Mouse (Mus musculus) kidney, adult 2 months (tissue): ENCODE measurements at regions not wholly inside any gene's neighbourhood (a gene's known extent, or its start where the extent isn't known, plus 50 kb on each side); places are given as distances from the start of the nearest gene placed in this dataset.

Experiments used
- DNase-seq: peaks from one replicate; pipeline ENCODE4 v3.0.0; 2021
- H3K27ac ChIP-seq: fragments of 200-500 bp; 2 replicates; pipeline ENCODE4 v1.5.1; 2012; ENCODE audit warnings: low read depth, low read length, control low read depth, inconsistent platforms; ENCODE audit not compliant: insufficient read depth
- H3K27me3 ChIP-seq: fragments of 200-500 bp; replicated peaks from 2 replicates; pipeline ENCODE4 v1.6.1; 2012; ENCODE audit warnings: mild to moderate bottlenecking, moderate library complexity, low read length, inconsistent platforms; ENCODE audit not compliant: control insufficient read depth, insufficient read depth
- H3K36me3 ChIP-seq: fragments of 200-500 bp; 2 replicates; pipeline ENCODE4 v1.6.1; 2012; ENCODE audit warnings: mild to moderate bottlenecking, moderate library complexity, low read length, inconsistent platforms; ENCODE audit not compliant: control insufficient read depth, insufficient read depth
- H3K4me1 ChIP-seq: fragments of 200-500 bp; 2 replicates; pipeline ENCODE4 v1.6.1; 2011; ENCODE audit warnings: low read length; ENCODE audit not compliant: control insufficient read depth, insufficient read depth
- H3K4me3 ChIP-seq: fragments of 200-500 bp; 2 replicates; pipeline ENCODE4 v1.5.1; 2011; ENCODE audit warnings: mild to moderate bottlenecking, low read depth, low read length, control low read depth; ENCODE audit not compliant: insufficient read depth
- CTCF ChIP-seq: fragments of 200-500 bp; conservative IDR thresholded peaks from 2 replicates; pipeline ENCODE4 v1.5.1; 2011; ENCODE audit warnings: low read depth, mild to moderate bottlenecking, control low read depth, low read length, moderate library complexity, mixed read lengths; ENCODE audit not compliant: insufficient read depth, insufficient read length
- POLR2A ChIP-seq: fragments of 200-500 bp; IDR thresholded peaks from one replicate; pipeline ENCODE4 v1.6.1; 2011; ENCODE audit warnings: low read depth, low read length, control low read depth
- WGBS: fragments of 180-500 bp; shearing (Covaris S2); methylation state at CpG from one replicate; pipeline ENCODE4 v1.1.7; 2018; 5-methylcytosine and 5-hydroxymethylcytosine counted together

- peak; percentile 71 for DNase-seq
- no peak for TF ChIP-seq CTCF
- no peak for TF ChIP-seq POLR2A
- Histone ChIP-seq H3K27ac (no peak overlapping the region), H3K4me1 (no peaks in the 10 kb centered on the region), H3K27me3 (no peaks in the 10 kb centered on the region), H3K36me3 (no peaks in the 10 kb centered on the region), H3K4me3 (no peak overlapping the region)
- 34% methylated on average over 5 of the region's 5 CpGs for WGBS
Observed at GRCm38 (mm10) chr1:118741286-118741685, 113.5 kb downstream of the Tfcp2l1 start.

GRCm38 (mm10) chr1:118748196-118748595 lies 120.5 kb downstream of the Tfcp2l1 start:
- TF ChIP-seq POLR2A (no peak), CTCF (no peak)
- H3K27ac ChIP-seq, result no peak overlapping the region; the same call in 1 of the 2 replicates
- H3K27me3 ChIP-seq, result no peaks in the 10 kb centered on the region
- 57% methylated on average over 5 of the region's 5 CpGs for WGBS
- H3K4me3 ChIP-seq, result no peak overlapping the region
- H3K36me3 ChIP-seq, result no peaks in the 10 kb centered on the region
- peak; percentile 34 for DNase-seq
- H3K4me1 ChIP-seq, result peaks cover 7% of the 10 kb centered on the region; the same call in 1 of the 2 replicates

DNA sequence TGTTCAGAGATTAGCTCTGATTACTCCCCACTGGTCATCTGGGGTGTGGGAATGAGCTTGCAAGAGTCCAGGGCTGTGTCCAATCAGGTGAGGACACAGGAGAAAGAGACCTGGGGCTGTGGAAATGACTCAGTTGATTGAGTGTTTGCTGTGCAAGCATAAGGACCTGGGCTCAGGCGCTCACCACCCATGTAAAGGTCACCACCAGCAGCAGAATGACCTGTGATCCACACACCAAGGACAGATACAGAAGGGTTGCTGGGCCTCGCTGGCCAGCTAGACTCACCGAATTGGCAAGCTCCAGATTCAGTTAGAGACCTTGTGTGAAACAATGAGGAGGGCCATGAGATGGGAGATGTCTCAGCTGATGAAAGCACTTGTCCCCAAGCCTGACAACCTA lies 125.1 kb downstream of the Tfcp2l1 start:
- peaks cover 7% of the 10 kb centered on the region; the same call in 1 of the 2 replicates for H3K4me1 ChIP-seq
- H3K27me3 ChIP-seq, result no peaks in the 10 kb centered on the region
- peak; percentile 36 for DNase-seq
- TF ChIP-seq POLR2A (no peak), CTCF (no peak)
- H3K27ac ChIP-seq, result peak overlapping the region; percentile 55
- no peaks in the 10 kb centered on the region for H3K36me3 ChIP-seq
- H3K4me3 ChIP-seq, result no peak overlapping the region
- 66% methylated on average over 3 of the region's 3 CpGs for WGBS

DNA sequence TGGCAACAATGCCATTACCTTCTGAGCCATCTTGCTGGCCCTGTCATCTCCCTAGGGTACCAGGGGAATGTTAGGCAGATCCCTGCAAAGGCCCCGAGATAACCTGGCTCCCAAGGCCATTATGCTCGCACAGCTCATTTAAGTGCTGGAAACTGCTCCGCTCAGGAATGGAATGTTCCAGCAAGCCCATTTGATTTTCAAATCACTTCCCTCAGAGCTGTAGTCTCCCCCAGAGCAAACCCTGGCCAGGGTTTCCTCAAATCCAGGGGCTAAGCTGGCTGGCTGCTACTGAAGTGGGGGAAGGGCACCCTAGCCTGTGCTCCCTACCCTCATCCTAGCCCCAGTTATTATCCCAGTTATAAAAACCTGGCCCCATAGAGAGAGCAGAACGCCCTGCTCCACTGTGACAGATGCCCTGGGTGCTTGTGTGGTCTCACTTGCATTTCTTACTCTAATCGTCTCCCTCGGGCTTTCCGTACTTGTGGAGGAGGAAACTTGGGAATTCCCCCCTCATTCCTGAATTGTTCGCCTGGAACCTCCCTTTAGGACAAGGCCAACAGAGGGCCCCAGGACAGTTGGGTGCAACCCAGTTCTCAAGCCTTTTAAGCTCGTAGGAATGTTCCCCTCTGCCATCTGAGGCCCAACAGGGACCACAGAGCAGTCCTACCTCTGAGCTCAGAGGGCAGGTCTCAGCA lies 128.6 kb downstream of the Tfcp2l1 start:
- peak; percentile 75 for DNase-seq
- no peak for TF ChIP-seq CTCF
- TF ChIP-seq POLR2A, result no peak
- H3K36me3 ChIP-seq, result no peaks in the 10 kb centered on the region
- peak overlapping the region; percentile 92 for H3K27ac ChIP-seq
- peaks cover 7% of the 10 kb centered on the region; the same call in 1 of the 2 replicates for H3K4me1 ChIP-seq
- WGBS, result 42% methylated on average over 9 of the region's 9 CpGs
- H3K4me3 ChIP-seq, result no peak overlapping the region
- H3K27me3 ChIP-seq, result no peaks in the 10 kb centered on the region

DNA sequence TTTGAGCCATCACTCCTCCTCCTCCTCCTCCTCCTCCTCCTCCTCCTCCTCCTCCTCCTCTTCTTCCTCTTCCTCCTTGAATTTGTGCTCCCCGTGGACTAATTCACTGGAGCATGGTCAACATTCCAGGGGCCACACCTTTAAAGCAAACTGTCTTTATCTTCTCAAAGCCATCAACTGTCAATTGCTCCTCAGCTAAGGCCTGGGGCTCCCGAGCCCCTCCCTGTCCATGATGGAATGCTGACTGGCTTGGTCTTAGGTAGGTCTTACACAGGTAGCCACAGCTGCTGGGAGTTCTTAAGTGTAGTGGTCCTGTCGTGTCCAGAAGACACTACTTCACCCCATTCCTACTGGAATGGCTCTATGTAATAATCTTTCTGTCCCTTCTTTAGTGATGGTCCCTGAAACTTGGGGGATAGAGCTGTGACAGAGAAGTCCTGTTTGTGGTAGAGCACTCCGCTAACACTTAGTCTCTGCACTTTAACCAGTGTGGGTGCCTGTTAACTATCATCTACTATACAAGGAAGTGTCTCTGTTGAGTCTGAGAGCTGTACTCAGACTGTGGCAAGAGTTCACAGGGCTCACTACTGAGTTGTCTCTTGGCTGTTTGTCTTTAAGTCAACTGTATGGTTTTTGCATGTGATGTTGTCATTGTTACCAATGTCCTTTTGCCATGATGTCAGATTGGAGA lies 129.7 kb downstream of the Tfcp2l1 start:
- no peak overlapping the region for H3K4me3 ChIP-seq
- no peaks in the 10 kb centered on the region for H3K36me3 ChIP-seq
- no peak for DNase-seq
- TF ChIP-seq POLR2A (no peak), CTCF (no peak)
- H3K4me1 ChIP-seq, result peaks cover 4% of the 10 kb centered on the region; the same call in 1 of the 2 replicates
- H3K27ac ChIP-seq, result peak overlapping the region; percentile 46
- no peaks in the 10 kb centered on the region for H3K27me3 ChIP-seq
- WGBS, result 57% methylated on average over 4 of the region's 4 CpGs

GRCm38 (mm10) chr1:118758031-118758400 lies 130.3 kb downstream of the Tfcp2l1 start:
- H3K27me3 ChIP-seq, result no peaks in the 10 kb centered on the region
- H3K27ac ChIP-seq, result peak overlapping the region; percentile 46; the same call in 1 of the 2 replicates
- peaks cover 4% of the 10 kb centered on the region; the same call in 1 of the 2 replicates for H3K4me1 ChIP-seq
- no peak overlapping the region for H3K4me3 ChIP-seq
- WGBS, result 72% methylated on average over 4 of the region's 4 CpGs
- no peaks in the 10 kb centered on the region for H3K36me3 ChIP-seq
- TF ChIP-seq CTCF, result no peak
- no peak for TF ChIP-seq POLR2A
- no peak for DNase-seq
